Mouse (Mus musculus): ENCODE measurements at regions not wholly inside any gene's neighbourhood (a gene's known extent, or its start where the extent isn't known, plus 50 kb on each side); places are given as distances from the start of the nearest gene placed in this dataset.

- no peak for DNase-seq
- TF ChIP-seq CTCF (IDR thresholded peaks at IDR 0.05; ENCODE audit: borderline replicate concordance, insufficient read depth, low read depth, low read length) (no peak), POLR2A (IDR thresholded peaks at IDR 0.05; ENCODE audit: borderline replicate concordance, insufficient read depth, low read length) (no peak)
- WGBS, result over 99% methylated on average over 3 of the region's 3 CpGs
- no peak overlapping the region for H3K27ac ChIP-seq (ENCODE audit: insufficient read depth, low read length)
- H3K27me3 ChIP-seq (ENCODE audit: control insufficient read depth, insufficient read depth, low read length), result no peaks in the 10 kb centered on the region
- H3K4me1 ChIP-seq (ENCODE audit: control insufficient read depth, insufficient read depth, low read length), result peaks cover 13% of the 10 kb centered on the region
- H3K4me3 ChIP-seq (replicated peaks; ENCODE audit: insufficient read depth, low read depth, low read length), result no peak overlapping the region
These were observed 143.2 kb downstream of the Nufip1 start for GRCm38 (mm10) chr14:76253850-76254249.

- DNase-seq, result peak; percentile 64 to 73
- Histone ChIP-seq H3K27ac (ENCODE audit: insufficient read depth, low read length) (no peak overlapping the region), H3K4me3 (replicated peaks; ENCODE audit: insufficient read depth, low read depth, low read length) (peak overlapping the region; percentile 0), H3K4me1 (ENCODE audit: control insufficient read depth, insufficient read depth, low read length) (peaks cover 13% of the 10 kb centered on the region), H3K27me3 (ENCODE audit: control insufficient read depth, insufficient read depth, low read length) (no peaks in the 10 kb centered on the region)
- 11% methylated on average over 30 of the region's 30 CpGs for WGBS
- TF ChIP-seq CTCF (IDR thresholded peaks at IDR 0.05; ENCODE audit: borderline replicate concordance, insufficient read depth, low read depth, low read length) (no peak), POLR2A (IDR thresholded peaks at IDR 0.05; ENCODE audit: borderline replicate concordance, insufficient read depth, low read length) (no peak)
These were observed 144.1 kb downstream of the Nufip1 start for GRCm38 (mm10) chr14:76254565-76255501.

GRCm38 (mm10) chr14:76255971-76256370, 145.3 kb downstream of the Nufip1 start:
- H3K27ac ChIP-seq (ENCODE audit: insufficient read depth, low read length), result no peak overlapping the region
- H3K4me1 ChIP-seq (ENCODE audit: control insufficient read depth, insufficient read depth, low read length), result peaks cover 13% of the 10 kb centered on the region
- H3K4me3 ChIP-seq (replicated peaks; ENCODE audit: insufficient read depth, low read depth, low read length), result no peak overlapping the region
- TF ChIP-seq CTCF (IDR thresholded peaks at IDR 0.05; ENCODE audit: borderline replicate concordance, insufficient read depth, low read depth, low read length) (no peak), POLR2A (IDR thresholded peaks at IDR 0.05; ENCODE audit: borderline replicate concordance, insufficient read depth, low read length) (no peak)
- 82% methylated on average over 11 of the region's 11 CpGs for WGBS
- no peak for DNase-seq
- no peaks in the 10 kb centered on the region for H3K27me3 ChIP-seq (ENCODE audit: control insufficient read depth, insufficient read depth, low read length)

GRCm38 (mm10) chr14:76258626-76259025, 147.9 kb downstream of the Nufip1 start:
- WGBS, result 56% methylated on average over 3 of the region's 3 CpGs
- H3K27ac ChIP-seq (ENCODE audit: insufficient read depth, low read length), result no peak overlapping the region

GRCm38 (mm10) chr14:76260628-76261293, 150.1 kb downstream of the Nufip1 start:
- H3K4me1 ChIP-seq (ENCODE audit: control insufficient read depth, insufficient read depth, low read length), result no peaks in the 10 kb centered on the region
- no peak overlapping the region for H3K27ac ChIP-seq (ENCODE audit: insufficient read depth, low read length)
- TF ChIP-seq POLR2A (IDR thresholded peaks at IDR 0.05; ENCODE audit: borderline replicate concordance, insufficient read depth, low read length), result no peak
- TF ChIP-seq CTCF (IDR thresholded peaks at IDR 0.05; ENCODE audit: borderline replicate concordance, insufficient read depth, low read depth, low read length), result no peak

More at GRCm38 (mm10) chr14:76258626-76259025, 147.9 kb downstream of the Nufip1 start:
- Histone ChIP-seq H3K4me1 (ENCODE audit: control insufficient read depth, insufficient read depth, low read length) (peaks cover 13% of the 10 kb centered on the region), H3K27me3 (ENCODE audit: control insufficient read depth, insufficient read depth, low read length) (no peaks in the 10 kb centered on the region), H3K4me3 (replicated peaks; ENCODE audit: insufficient read depth, low read depth, low read length) (no peak overlapping the region)
- TF ChIP-seq CTCF (IDR thresholded peaks at IDR 0.05; ENCODE audit: borderline replicate concordance, insufficient read depth, low read depth, low read length), result no peak
- TF ChIP-seq POLR2A (IDR thresholded peaks at IDR 0.05; ENCODE audit: borderline replicate concordance, insufficient read depth, low read length), result no peak
- no peak for DNase-seq

GRCm38 (mm10) chr14:76263682-76264081, 151.1 kb upstream of the Tsc22d1 start:
- H3K4me3 ChIP-seq (replicated peaks; ENCODE audit: insufficient read depth, low read depth, low read length), result no peak overlapping the region
- no peak for DNase-seq
- H3K4me1 ChIP-seq (ENCODE audit: control insufficient read depth, insufficient read depth, low read length), result no peaks in the 10 kb centered on the region
- H3K27ac ChIP-seq (ENCODE audit: insufficient read depth, low read length), result no peak overlapping the region
- H3K27me3 ChIP-seq (ENCODE audit: control insufficient read depth, insufficient read depth, low read length), result no peaks in the 10 kb centered on the region
- TF ChIP-seq CTCF (IDR thresholded peaks at IDR 0.05; ENCODE audit: borderline replicate concordance, insufficient read depth, low read depth, low read length) (no peak), POLR2A (IDR thresholded peaks at IDR 0.05; ENCODE audit: borderline replicate concordance, insufficient read depth, low read length) (no peak)
- WGBS, result 96% methylated on average over 5 of the region's 5 CpGs

More at GRCm38 (mm10) chr14:76260628-76261293, 150.1 kb downstream of the Nufip1 start:
- 77% methylated on average over 5 of the region's 5 CpGs for WGBS
- H3K27me3 ChIP-seq (ENCODE audit: control insufficient read depth, insufficient read depth, low read length), result no peaks in the 10 kb centered on the region
- no peak for DNase-seq
- H3K4me3 ChIP-seq (replicated peaks; ENCODE audit: insufficient read depth, low read depth, low read length), result no peak overlapping the region

GRCm38 (mm10) chr14:76265819-76266218, 148.9 kb upstream of the Tsc22d1 start:
- Histone ChIP-seq H3K4me1 (ENCODE audit: control insufficient read depth, insufficient read depth, low read length) (no peaks in the 10 kb centered on the region), H3K27ac (ENCODE audit: insufficient read depth, low read length) (no peak overlapping the region), H3K27me3 (ENCODE audit: control insufficient read depth, insufficient read depth, low read length) (no peaks in the 10 kb centered on the region), H3K4me3 (replicated peaks; ENCODE audit: insufficient read depth, low read depth, low read length) (no peak overlapping the region)
- no peak for TF ChIP-seq CTCF (IDR thresholded peaks at IDR 0.05; ENCODE audit: borderline replicate concordance, insufficient read depth, low read depth, low read length)
- TF ChIP-seq POLR2A (IDR thresholded peaks at IDR 0.05; ENCODE audit: borderline replicate concordance, insufficient read depth, low read length), result no peak
- 97% methylated on average over 5 of the region's 5 CpGs for WGBS
- no peak for DNase-seq

All from cerebellum, adult 2 months (tissue).